ENCODE assay signal across 13 mouse cellular contexts in the genomic region with DNA sequence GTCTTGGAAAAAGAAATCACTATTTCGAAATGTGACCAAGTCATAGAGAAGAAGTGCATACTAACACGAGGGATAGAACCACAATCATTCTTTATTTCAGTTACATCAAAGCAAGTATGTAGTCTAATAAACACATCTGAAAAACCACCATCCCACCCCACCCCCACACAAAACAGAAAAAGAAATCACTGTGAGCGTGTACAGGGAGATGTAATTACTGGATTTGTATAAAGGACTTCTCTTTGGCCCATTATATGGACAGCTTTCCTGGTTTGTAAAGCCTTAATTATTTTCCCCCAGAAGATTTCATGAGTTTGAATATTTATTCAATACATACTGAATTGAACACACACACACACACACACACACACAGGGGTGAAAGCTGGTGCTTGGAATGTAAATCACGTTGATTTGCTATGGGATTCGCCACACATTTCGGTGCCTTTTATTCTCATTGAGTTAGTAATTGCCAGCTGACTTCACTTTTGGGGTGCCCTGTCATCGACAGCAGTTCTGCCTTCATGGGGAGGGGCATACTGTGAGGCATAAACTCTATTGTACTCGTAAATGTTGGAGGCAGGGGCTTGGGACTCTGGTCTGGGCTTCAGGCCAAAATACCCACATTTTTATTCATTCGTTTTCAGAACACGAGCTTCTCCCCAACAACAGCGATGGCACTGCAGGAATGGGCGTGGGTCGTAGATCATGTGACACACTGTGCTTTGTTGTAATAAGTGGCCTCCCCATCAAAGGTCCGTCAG.
DNase-seq lines count a peak whose midpoint lies in the region; ATAC-seq lines count a peak whose summit lies in the region.
"Had no signal": no experiment of that assay in that cellular context is flagged by ENCODE, and none has a peak within 500 bp of the region (broad histone marks: within the 10 kb centered on the region; RNA-seq: fewer than 3 reads in every experiment).

No protein-coding gene starts in this region.

- H3K4me1 ChIP-seq in forebrain, embryonic 11.5 days (replicated peaks; ENCODE audit: control insufficient read depth, insufficient read depth, low read length): no peaks in the 10 kb centered on the region
- peaks cover 8% of the 10 kb centered on the region; the same call in 1 of the 2 replicates for H3K4me1 ChIP-seq in forebrain, embryonic 10.5 days
- peaks cover 45% of the 10 kb centered on the region for H3K4me1 ChIP-seq in midbrain, embryonic 13.5 days (replicated peaks)
- H3K4me1 ChIP-seq: heart, embryonic 12.5 days had no signal

- no peak overlapping the region for H3K4me3 ChIP-seq in forebrain, embryonic 11.5 days (ENCODE audit: low read depth, low read length)
- H3K4me3 ChIP-seq in forebrain, embryonic 10.5 days: no peak overlapping the region
- no peak overlapping the region for H3K4me3 ChIP-seq in midbrain, embryonic 13.5 days (replicated peaks)
- H3K4me3 ChIP-seq: heart, embryonic 12.5 days had no signal

- no peak for DNase-seq in forebrain, embryonic 11.5 days (ENCODE audit: low spot score)
- no peak for DNase-seq in forebrain, embryonic 10.5 days (ENCODE audit: extremely low spot score, low spot score)
- peak; percentile 52 to 63 for DNase-seq in right cerebral cortex, postnatal 10 days (ENCODE audit: low spot score in 2 of 2)
- no peak for DNase-seq in right cerebral cortex, postnatal 25 days
- DNase-seq in cerebellum, postnatal 25 days: no peak
- DNase-seq in frontal cortex, postnatal 36 days (ENCODE audit: low spot score in 2 of 2): no peak
- DNase-seq: adrenal gland, postnatal 36 days; cerebellum, adult 9-10 months had no signal

- H3K27me3 ChIP-seq in forebrain, embryonic 11.5 days (ENCODE audit: control insufficient read depth, insufficient read depth, low read length): no peaks in the 10 kb centered on the region
- H3K27me3 ChIP-seq in forebrain, embryonic 10.5 days (ENCODE audit: poor library complexity, severe bottlenecking): no peaks in the 10 kb centered on the region
- H3K27me3 ChIP-seq in midbrain, embryonic 13.5 days: no peaks in the 10 kb centered on the region
- H3K27me3 ChIP-seq: heart, embryonic 12.5 days had no signal

- no peaks in the 10 kb centered on the region for H3K9me3 ChIP-seq in forebrain, embryonic 11.5 days (ENCODE audit: control insufficient read depth, low read length)
- H3K9me3 ChIP-seq in forebrain, embryonic 10.5 days: no peaks in the 10 kb centered on the region
- H3K9me3 ChIP-seq in midbrain, embryonic 13.5 days: no peaks in the 10 kb centered on the region
- H3K9me3 ChIP-seq: heart, embryonic 12.5 days had no signal

- no peak overlapping the region for H3K4me2 ChIP-seq in forebrain, embryonic 11.5 days (ENCODE audit: low read depth, low read length, severe bottlenecking)
- H3K4me2 ChIP-seq in midbrain, embryonic 13.5 days (replicated peaks): no peak overlapping the region
- H3K4me2 ChIP-seq: heart, embryonic 12.5 days had no signal

- no peaks in the 10 kb centered on the region for H3K36me3 ChIP-seq in forebrain, embryonic 11.5 days (ENCODE audit: control insufficient read depth, insufficient read depth, low read length)
- peaks cover 12% of the 10 kb centered on the region for H3K36me3 ChIP-seq in forebrain, embryonic 10.5 days (replicated peaks)
- H3K36me3 ChIP-seq in midbrain, embryonic 13.5 days: peaks cover 14% of the 10 kb centered on the region
- H3K36me3 ChIP-seq: heart, embryonic 12.5 days had no signal

- WGBS in forebrain, embryonic 11.5 days: 78% methylated on average over 14 of the region's 14 CpGs
- WGBS in forebrain, embryonic 10.5 days: 89% methylated on average over 14 of the region's 14 CpGs
- WGBS in midbrain, embryonic 13.5 days: 43% methylated on average over 14 of the region's 14 CpGs

- no peak overlapping the region for H3K9ac ChIP-seq in forebrain, embryonic 11.5 days (ENCODE audit: low read length)
- H3K9ac ChIP-seq in midbrain, embryonic 13.5 days (replicated peaks): no peak overlapping the region
- H3K9ac ChIP-seq: heart, embryonic 12.5 days; liver, embryonic 14.5 days had no signal

- peak overlapping the region; percentile 41; the same call in 1 of the 2 replicates for H3K27ac ChIP-seq in forebrain, embryonic 11.5 days (ENCODE audit: low read depth, low read length)
- H3K27ac ChIP-seq in forebrain, embryonic 10.5 days: no peak overlapping the region
- H3K27ac ChIP-seq in midbrain, embryonic 13.5 days: peak overlapping the region; percentile 61
- H3K27ac ChIP-seq: liver, embryonic 14.5 days; macrophage had no signal

- peak; percentile 56 for ATAC-seq in forebrain, embryonic 11.5 days (replicated peaks; ENCODE audit: low FRiP score)
- ATAC-seq in midbrain, embryonic 13.5 days: peak; percentile 85
- ATAC-seq in frontal cortex, adult (ENCODE audit: low TSS enrichment): no peak

Comparison
In these comparisons a context has a peak if more than half of its experiments do, and no peak if none do; other contexts are left out.
1. DNase-seq: peak in right cerebral cortex, postnatal 10 days (2 of 2); none in forebrain, embryonic 11.5 days (single experiment), forebrain, embryonic 10.5 days (single experiment), right cerebral cortex, postnatal 25 days (single experiment), cerebellum, postnatal 25 days (0 of 2) and frontal cortex, postnatal 36 days (0 of 2).